Mouse (Mus musculus) lung, embryonic 14.5 days (tissue): ENCODE data around the gene Slc39a12. TPM values are rescaled to one million over a fixed set of nuclear protein-coding genes. Genes with fewer than 3 reads are reported as not detected.

Experiments
- ATAC-seq: fragments of 200-750 bp; cut with Nextera tagmentation; 2 replicates; pipeline ENCODE4 v1.8.0; 2017; ENCODE audit warnings: mild to moderate bottlenecking, moderate TSS enrichment, moderate library complexity; ENCODE audit not compliant: insufficient read depth
- DNase-seq: peaks from one replicate; pipeline ENCODE4 v3.0.0-alpha.2; 2015
- H3K27ac ChIP-seq: fragments of 300-500 bp; sonication (generic); 2 replicates; pipeline ENCODE4 v1.5.1; 2014; ENCODE audit warnings: low read depth, mild to moderate bottlenecking, moderate library complexity
- H3K27me3 ChIP-seq: fragments of 300-500 bp; sonication (generic); 2 replicates; pipeline ENCODE4 v1.6.1; 2014; ENCODE audit warnings: low read length, control low read depth; ENCODE audit not compliant: insufficient read depth
- H3K36me3 ChIP-seq: fragments of 300-500 bp; sonication (generic); 2 replicates; pipeline ENCODE4 v1.6.1; 2014; ENCODE audit warnings: control low read depth; ENCODE audit not compliant: insufficient read depth
- H3K4me1 ChIP-seq: fragments of 300-500 bp; sonication (generic); 2 replicates; pipeline ENCODE4 v1.6.1; 2014; ENCODE audit warnings: antibody characterized with exemption, control low read depth; ENCODE audit not compliant: insufficient read depth
- H3K4me2 ChIP-seq: fragments of 300-500 bp; sonication (generic); 2 replicates; pipeline ENCODE4 v1.6.1; 2014; ENCODE audit warnings: mild to moderate bottlenecking
- H3K4me3 ChIP-seq: fragments of 300-500 bp; sonication (generic); 2 replicates; pipeline ENCODE4 v1.5.1; 2014; ENCODE audit warnings: low read depth, low read length
- H3K9ac ChIP-seq: fragments of 300-500 bp; sonication (generic); 2 replicates; pipeline ENCODE4 v1.6.1; 2014
- H3K9me3 ChIP-seq: fragments of 300-500 bp; sonication (generic); 2 replicates; pipeline ENCODE4 v1.6.1; 2016; ENCODE audit warnings: low read depth, low read length, control low read depth
- CTCF ChIP-seq: IDR thresholded peaks from 2 replicates; pipeline ENCODE4 v1.5.1; 2016; ENCODE audit warnings: antibody characterized with exemption, low read depth
- WGBS: fragments of 180-500 bp; shearing (Covaris S2); extraction: QIAGEN DNeasy Blood & Tissue Kit; methylation state at CpG from one replicate; pipeline ENCODE4 v1.1.7; 2014; 5-methylcytosine and 5-hydroxymethylcytosine counted together
- polyA plus RNA-seq: library from polyadenylated mRNA; unstranded; fragments of >200 nt; fragmentation: Nextera tagmentation; extraction: Ambion mirVana; gene quantifications from 2 replicates; pipeline ENCODE4 v1.2.1, GENCODE M21; 2014

Slc39a12 gene
- polyA plus RNA-seq, 1 experiment from 2014 or later: 0.11 TPM

DNA sequence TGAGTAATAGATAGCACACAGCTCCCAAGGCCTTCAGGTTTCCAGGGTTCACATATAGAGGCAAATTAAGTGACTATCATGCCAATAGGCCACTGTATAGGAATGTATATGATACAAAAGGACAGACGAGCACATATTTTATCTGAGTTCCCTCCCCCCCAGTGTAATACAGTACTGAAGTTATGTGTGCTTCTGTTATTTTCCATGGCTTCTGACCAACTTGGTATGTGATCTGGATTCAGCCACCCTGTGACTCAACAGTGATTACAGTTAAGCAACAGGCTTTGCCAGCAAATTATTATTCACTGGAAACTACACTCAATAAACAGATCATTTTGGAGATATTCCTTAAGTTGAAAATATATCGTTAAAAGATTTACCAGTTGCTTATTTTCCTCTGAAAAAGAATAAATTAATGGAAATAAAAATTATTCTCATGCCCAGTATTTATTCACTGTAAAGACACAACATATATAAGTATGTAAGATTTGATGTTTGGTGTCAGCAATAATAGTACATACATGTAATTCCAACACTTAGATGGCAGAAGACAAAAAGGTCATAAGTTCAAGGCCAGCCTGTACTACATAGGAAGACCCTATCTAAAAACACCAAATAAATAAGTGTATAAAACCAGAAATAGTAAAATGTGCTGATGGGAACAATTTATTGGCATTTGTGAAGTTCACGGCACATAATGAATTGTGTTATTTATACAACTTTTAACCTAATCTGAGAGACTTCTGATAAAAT is 146.4 kb downstream of the Slc39a12 start:
- DNase-seq (peak; percentile 72), ATAC-seq (peak; percentile 80; the same call in 1 of the 2 replicates)
- H3K9ac ChIP-seq: no peak overlapping the region
- WGBS: 56% methylated on average over 3 of the region's 3 CpGs
- H3K27me3 ChIP-seq: no peaks in the 10 kb centered on the region
- no peak overlapping the region for H3K4me3 ChIP-seq
- no peak overlapping the region for H3K27ac ChIP-seq
- no peaks in the 10 kb centered on the region for H3K9me3 ChIP-seq
- no peaks in the 10 kb centered on the region for H3K36me3 ChIP-seq
- TF ChIP-seq CTCF: no peak
- H3K4me2 ChIP-seq: no peak overlapping the region
- H3K4me1 ChIP-seq: no peaks in the 10 kb centered on the region

DNA sequence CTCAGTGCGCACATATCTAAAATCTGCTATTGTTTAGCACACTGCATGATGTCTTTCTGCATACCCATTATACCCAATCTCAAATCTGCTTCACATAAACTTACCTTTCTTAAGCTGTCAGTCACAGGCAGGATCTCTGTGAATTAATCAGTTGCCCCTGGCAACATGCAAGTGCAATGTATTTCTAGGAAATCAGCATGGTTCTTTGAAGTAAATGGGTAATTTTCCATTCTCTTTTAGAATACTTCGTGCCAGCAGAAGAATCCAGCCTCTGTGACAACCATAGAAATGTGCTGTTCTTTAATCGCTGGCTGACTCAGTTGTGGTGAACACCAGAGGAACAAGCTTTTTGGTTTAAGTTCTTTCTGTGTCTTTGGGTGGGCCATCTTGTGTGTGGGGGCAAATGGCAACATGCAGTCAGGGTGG is 147.1 kb downstream of the Slc39a12 start:
- ATAC-seq: no peak
- DNase-seq: no peak
- TF ChIP-seq CTCF: no peak

DNA sequence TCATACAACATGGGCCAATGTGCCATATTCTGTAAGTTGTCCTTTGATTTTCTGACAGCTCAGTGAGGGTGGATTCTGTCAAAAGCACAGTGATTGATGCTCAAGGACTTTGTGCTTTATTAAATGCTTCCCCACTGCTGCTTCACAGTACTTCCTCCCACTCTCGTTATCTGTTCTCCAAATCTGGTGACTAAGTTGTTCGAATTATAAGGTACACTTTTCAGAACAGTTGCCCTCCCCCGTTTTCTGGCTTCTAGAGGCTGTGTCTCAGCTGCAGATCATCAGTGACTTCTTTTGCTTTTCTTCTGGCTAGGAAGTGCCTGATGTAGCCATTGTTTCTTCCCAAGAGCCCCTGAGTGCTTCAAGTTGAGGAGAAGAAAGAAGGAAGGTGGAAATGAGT is 149.7 kb downstream of the Slc39a12 start:
- no peak overlapping the region for H3K27ac ChIP-seq
- no peak overlapping the region for H3K4me2 ChIP-seq
- TF ChIP-seq CTCF: no peak
- no peak for ATAC-seq
- H3K36me3 ChIP-seq: no peaks in the 10 kb centered on the region
- no peaks in the 10 kb centered on the region for H3K4me1 ChIP-seq
- H3K27me3 ChIP-seq: no peaks in the 10 kb centered on the region
- WGBS: 64% methylated on average over 3 of the region's 3 CpGs
- no peak for DNase-seq
- H3K4me3 ChIP-seq: no peak overlapping the region
- no peaks in the 10 kb centered on the region for H3K9me3 ChIP-seq
- no peak overlapping the region for H3K9ac ChIP-seq

More for the DNA sequence above, 147.1 kb downstream of the Slc39a12 start:
- Histone ChIP-seq H3K4me2 (no peak overlapping the region), H3K9ac (no peak overlapping the region), H3K4me3 (no peak overlapping the region), H3K9me3 (no peaks in the 10 kb centered on the region), H3K27ac (no peak overlapping the region), H3K36me3 (no peaks in the 10 kb centered on the region), H3K4me1 (no peaks in the 10 kb centered on the region), H3K27me3 (no peaks in the 10 kb centered on the region)
- 86% methylated on average over 3 of the region's 3 CpGs for WGBS

DNA sequence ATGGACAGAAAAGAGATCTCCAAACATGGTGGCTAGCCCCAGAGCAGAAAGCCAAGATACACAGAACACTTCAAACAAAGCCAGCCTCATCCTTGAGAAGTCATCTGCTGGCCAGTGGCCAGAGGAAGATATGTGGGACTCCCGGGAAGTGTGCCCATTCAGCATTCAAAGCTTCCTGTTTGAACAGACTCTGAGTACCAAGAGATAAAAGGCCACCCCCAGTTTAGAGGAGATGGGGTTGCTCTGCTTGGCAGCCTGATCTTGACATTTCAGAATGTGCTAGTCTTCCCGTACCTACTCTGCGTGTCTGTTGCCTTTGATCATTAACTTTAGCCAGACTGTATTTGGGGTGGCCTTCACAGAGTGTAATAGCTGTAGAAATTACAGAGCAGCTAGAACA is 155.2 kb downstream of the Slc39a12 start:
- no peak overlapping the region for H3K4me2 ChIP-seq
- no peaks in the 10 kb centered on the region for H3K27me3 ChIP-seq
- H3K36me3 ChIP-seq: no peaks in the 10 kb centered on the region
- no peaks in the 10 kb centered on the region for H3K4me1 ChIP-seq
- 9% methylated on average over 3 of the region's 3 CpGs for WGBS
- no peaks in the 10 kb centered on the region for H3K9me3 ChIP-seq
- H3K4me3 ChIP-seq: no peak overlapping the region
- peak; percentile 97 for DNase-seq
- no peak overlapping the region for H3K9ac ChIP-seq
- peak overlapping the region; percentile 26 for H3K27ac ChIP-seq
- no peak for TF ChIP-seq CTCF
- peak; percentile 99 for ATAC-seq

- Histone ChIP-seq H3K4me2 (no peak overlapping the region), H3K27me3 (no peaks in the 10 kb centered on the region), H3K9ac (no peak overlapping the region), H3K27ac (peak overlapping the region; percentile 68; the same call in 1 of the 2 replicates), H3K36me3 (no peaks in the 10 kb centered on the region), H3K4me3 (no peak overlapping the region), H3K4me1 (no peaks in the 10 kb centered on the region), H3K9me3 (no peaks in the 10 kb centered on the region)
- DNase-seq (no peak), ATAC-seq (peak; percentile 62; the same call in 1 of the 2 replicates)
- WGBS: 33% methylated on average over 2 of the region's 2 CpGs
- TF ChIP-seq CTCF: no peak
Measured at GRCm38 (mm10) chr2:14543773-14544172, 155.7 kb downstream of the Slc39a12 start.

Other genes starting within 250 kb of the Slc39a12 start
- gene Tmem236, start 213.8 kb upstream of the Slc39a12 start, polyA plus RNA-seq: 0.09 TPM in 1 of 2 replicates, not detected in the other
- 7.8 and 8.7 TPM in 2 replicates for gene Mrc1, start 158.9 kb upstream of the Slc39a12 start, polyA plus RNA-seq
- 8.8 and 9.8 TPM in 2 replicates for gene Cacnb2, start 214.8 kb downstream of the Slc39a12 start, polyA plus RNA-seq